Mouse (Mus musculus): ENCODE measurements at regions not wholly inside any gene's neighbourhood (a gene's known extent, or its start where the extent isn't known, plus 50 kb on each side); places are given as distances from the start of the nearest gene placed in this dataset.

DNA sequence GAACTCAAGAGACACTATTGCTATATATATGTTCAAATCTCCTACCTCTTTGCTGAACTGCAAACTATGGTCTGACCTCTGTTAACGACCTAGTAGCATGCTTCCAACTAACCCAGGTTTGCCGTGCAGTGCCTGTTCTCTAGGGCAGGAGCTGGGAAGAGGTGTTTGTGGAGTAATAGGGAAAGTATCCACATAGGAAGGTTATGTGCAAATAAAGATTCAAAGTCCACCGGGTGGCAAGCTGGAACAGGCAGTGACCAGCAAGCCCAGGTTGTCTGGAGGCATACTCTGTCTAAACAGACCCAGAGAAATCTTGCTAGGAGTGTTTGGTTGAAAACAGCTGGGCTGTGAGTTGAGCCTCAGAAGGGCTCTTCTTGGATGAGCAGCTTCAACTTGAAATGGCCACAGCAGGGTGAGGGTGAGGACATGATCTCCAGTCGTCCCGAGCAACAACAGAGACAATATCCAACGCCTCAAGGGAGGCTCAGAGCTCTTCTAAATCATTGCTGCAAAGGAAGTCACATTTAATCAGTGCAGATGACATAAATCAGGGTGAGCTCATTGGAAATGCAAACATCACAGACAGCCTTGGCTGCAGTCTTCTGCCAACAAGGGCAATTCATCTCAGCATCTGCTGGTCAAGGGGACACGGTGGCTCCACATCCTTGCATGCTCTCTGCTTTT lies 846.7 kb downstream of the Synb start:
- DNase-seq: no peak

DNA sequence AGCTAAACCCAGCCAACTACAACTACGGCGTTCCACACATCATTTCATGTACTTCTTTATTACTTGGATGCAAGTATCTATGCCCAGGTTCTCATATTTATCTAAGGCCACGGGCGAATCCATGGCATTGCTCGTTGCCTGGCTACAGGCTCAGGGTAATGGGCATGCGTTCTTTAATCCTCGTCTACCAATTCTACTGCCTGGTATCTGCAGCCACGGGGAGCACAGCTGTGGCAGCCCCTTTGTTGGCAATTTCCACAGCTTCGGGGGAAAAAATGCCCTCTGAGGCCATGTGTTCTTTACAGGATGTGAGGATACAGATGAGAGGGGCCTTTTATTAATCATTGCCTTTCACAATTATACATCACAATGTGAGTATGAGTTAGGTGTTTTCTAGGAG lies 860.8 kb downstream of the Synb start:
- no peak for DNase-seq

DNA sequence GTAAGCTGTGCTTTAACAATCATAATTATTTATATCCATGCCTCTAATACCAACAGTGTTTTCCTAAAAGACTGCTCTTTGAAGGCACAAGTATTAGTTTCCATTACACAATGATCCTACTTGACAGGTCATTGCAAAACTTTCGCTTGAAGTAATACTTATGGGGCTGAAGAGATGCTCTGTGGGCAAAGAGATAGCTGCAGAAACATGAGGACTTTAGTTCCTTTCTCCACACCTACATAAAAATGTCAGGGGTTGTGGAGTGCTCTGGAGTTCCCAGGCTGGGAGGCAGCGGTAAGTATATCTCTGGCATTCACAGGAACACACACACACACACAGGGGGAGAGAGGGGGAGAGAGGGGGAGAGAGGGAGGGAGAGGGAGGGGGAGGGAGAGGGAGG lies 862.0 kb downstream of the Synb start:
- peak; percentile 75 for DNase-seq

DNA sequence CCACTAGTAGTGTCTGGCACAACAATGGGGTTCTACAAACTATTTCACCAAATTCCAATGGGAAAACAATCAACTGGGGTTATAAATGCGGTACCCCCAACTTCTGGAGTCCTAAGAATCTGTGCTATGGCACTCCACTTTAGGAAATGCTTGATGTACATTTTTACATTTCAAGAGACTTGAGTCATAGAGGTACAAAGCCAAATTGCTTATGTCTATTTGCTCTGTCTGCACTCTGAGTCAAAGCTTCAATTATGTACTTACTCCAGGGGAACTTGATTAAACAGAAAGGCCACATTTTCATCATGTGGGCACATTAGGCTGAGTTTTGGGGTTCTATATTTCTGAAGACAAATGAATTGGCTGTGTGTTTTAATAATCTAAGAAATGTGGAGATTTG lies 866.9 kb downstream of the Synb start:
- DNase-seq: no peak

DNA sequence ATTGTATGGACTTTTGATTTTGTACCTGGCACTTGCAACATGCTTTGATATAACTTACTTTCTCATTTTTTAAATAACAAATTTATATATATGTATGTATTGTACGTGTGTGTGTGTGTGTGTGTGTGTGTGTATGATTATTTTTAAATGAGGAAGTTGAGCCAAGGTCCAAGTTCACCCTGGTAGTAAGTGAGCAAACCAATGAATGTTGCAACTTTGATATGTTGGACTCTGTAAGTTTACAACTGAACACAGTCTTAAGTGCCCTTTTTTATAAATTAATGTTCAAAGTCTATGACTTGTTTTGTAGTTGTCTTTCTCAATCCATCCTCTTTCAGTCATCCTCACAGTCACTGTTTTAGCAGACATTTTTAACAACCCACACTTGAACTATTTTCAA lies 901.7 kb downstream of the Synb start:
- DNase-seq: no peak

DNA sequence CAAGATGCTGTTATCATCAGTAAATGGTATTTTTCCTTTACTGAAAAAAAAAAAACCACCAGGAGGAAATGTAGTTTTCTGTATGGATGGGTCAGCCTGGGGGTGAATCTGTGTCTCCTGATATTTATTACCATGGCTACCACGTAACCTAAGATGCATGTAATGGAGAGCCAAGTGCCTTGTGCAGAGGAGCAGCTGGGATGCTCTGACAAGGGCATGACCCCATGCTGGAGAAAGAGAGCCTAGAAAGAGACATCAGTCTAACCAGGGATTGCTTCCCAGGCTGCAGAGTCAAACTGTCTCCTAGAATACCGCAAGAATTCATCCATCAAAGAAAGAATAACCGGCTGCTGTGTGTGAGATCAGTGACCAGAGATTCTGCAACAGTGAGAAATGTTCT lies 902.2 kb downstream of the Synb start:
- DNase-seq: no peak

DNA sequence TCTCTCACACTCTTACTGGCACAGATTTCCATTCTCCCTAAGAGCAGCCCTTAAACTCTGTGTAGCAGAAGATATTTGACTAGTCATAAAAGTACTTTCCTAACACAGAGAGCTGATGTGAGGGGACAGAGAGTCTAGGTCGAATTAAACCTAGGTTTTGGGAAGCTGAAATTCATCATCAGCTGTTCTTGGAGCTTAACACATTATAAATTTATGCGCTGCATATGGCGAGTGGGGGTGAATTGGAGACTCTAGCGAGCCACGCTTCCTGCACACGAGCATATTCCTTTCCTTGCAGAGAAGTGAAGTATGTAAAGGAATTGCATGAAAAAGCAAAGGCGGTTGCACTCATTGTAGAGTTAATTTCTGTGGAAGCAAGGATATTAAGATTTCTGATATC lies 912.4 kb downstream of the Synb start:
- DNase-seq: no peak

DNA sequence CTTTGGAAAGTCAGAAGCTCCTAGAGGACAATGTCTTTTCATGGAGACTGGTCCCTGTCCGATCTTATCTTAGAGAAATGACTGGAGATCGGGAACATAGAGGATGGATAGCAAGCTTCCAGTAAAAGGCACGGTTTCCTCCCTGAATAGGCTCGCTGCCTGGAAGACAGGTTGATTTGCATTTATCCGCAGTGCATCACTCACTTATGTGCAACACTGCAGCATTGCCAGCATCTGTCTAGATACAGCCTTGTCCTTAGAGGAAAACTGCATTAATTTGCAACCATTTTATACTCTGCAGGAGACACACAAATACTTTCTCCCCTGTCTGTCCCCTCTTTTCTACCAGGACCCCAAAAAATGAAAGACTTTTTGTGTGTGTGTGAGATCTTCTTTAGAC lies 926.4 kb downstream of the Synb start:
- no peak for DNase-seq

DNA sequence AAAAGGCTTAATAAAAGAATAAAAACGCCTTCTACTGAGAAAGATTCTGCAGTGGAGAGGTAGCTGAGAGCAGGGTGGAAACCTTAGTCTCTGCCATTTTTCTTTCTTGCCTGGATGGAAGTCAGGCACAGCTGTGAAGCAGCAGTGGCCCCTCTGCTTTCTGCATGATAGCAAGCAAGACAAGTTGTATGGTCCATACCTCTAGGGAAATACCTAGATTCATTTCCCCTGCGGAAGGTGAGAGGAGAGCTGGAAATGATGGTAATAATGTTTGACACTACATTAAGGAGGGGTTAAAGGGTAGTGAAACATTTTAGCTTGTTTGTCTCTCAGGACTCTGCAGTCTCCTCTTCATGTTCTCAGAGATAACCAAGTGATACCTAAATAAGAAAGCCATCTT lies 930.2 kb downstream of the Synb start:
- DNase-seq: no peak

DNA sequence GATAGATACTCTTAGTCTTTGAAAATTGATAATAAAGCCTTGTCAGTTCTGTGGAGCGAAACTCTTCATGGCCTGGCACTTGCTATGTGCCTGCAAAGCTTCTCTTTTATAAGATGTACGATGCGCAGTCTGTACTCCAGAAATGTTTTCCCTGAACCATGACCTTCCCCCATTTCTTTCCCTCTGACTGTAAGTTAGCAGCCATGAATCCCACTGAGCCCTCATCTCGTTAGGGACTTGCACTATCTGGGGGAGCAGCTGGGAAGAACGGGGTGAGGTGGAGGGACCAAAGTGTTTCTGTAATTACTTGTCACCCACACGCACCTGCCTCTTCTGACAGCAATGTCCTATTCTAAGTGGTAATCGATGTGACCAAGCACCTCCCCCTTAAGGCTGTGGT lies 932.1 kb downstream of the Synb start:
- no peak for DNase-seq

DNA sequence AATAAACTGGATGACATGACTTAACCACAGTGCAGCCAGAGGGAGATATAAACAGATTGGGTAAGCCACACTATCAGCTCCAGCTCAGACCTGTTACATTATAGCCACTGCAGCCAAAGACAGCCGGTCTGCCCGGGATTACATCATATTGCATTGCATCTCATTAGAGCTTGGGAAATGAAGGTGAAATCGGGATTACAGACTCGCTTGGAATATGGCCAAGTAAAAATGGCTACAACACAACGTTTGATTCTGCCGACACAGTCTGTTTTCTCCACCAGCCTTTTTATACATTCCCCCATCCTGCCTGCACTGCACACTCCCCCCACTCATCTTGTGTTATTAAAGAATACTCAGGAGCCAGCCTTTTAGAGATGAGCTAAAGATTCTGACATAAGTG lies 932.6 kb downstream of the Synb start:
- no peak for DNase-seq

DNA sequence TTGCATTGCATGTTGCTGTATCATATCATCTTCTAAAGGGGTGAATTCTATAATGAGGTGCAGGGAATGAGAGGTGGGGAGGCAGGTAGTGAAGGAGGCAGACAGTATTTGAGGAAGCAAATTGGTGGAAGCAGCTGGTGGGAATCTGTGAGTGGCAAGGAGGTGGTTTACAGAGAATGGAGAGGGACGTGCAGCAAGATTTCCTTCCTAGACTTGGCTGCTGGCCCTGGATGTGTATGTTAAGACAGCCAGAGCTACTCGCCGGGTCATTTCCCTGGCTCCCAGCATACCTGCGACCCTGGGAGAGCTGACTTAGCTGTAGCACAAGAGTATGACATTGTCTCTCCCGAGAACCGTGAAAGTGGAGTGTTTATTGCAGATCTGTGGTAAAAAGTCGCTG lies 937.7 kb downstream of the Synb start:
- no peak for DNase-seq

DNA sequence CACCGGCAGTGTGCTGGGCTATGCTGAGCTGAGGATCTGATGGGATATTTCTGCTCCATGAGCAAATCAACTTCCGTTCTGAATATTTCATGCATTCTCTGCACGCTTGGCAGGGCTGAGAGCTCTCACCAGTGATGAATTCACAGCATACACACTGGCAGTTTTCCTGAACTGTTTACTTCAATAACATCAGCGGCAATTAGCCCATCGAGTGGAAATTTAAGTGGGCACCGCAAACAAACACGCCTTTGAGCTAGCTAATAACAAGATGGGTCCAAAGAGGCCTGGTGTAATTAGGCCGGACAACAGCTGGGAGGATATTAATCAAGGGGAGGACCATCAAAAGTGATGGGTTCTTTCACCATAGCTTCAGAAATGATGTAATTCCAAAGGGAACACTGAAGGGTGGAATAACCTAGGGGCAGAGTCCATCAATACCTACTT lies 938.6 kb downstream of the Synb start:
- no peak for DNase-seq

DNA sequence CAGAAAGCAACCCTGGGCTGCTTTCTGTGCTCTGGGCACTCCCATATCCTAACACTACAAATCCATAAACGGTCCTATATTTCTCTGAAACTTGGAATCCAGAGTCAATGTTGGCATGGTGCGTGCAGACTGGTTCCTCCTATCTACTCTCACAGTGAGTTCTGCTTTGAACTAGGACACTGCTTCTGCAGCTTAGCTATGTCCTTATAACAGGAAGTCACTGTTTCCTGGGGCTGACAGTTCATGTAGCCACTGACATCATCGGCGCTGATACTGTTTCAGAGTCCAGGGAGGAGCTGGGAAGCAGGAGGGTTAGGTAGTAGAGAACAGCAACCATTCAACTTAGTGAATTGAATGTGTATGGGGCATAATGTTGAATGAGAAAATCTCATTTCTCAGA lies 948.6 kb downstream of the Synb start:
- peak; percentile 9 for DNase-seq

DNA sequence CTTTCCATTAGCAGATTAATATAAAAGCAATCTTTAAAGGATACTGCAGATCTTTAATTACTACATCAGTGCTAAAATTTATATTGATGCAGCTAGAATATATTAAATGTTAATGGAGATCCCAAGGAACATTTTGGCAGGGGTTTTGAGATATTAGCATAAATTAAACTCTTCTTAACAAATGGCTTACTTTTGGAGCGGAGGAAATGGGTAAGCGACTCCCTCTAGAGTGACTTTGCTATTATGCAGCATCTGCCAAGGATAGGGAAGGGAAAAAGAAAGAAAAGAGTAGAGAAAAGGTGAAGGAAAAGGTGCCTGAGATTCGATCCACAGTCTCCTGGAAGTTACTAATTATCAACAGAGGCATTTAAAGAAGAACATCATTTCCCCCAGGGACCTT lies 949.4 kb downstream of the Synb start:
- DNase-seq: no peak

DNA sequence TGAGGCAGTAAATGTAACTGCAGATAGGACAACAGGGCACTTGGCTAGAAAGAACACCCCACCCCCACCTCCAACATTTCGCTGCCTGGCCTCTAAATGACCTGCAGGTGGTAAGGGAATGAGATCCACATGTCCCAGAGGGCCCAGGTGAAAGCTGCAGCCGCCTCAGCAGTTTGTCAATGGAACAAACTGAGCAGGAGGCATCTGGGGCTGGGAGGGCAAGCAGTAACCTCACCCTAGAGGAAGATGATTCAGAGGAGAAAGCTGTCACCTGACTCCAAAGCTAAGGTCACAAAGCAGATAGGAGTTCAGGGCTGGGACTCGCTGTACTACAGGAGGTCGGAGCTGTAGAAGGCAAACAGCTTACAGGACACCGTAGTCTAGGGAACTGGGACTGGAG lies 955.7 kb downstream of the Synb start:
- DNase-seq: no peak

DNA sequence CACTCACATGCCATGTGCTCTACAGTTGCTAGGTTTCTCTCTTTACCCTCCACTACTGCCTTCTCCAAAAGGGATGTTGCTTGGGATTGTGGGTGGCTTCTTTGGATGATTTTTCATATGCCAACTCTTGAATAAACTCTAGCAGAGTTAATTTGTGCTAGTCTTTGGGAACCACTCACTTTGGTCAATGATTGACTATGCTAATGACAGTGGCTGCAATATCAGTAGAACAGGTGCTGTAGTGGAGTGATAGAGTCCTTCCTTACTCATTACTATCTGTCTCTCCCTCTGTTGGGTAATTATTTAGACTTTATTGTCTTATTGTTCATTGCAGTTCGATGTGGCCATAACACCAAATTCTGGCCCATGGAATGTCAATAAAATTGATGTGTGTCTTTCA lies 969.0 kb downstream of the Synb start:
- DNase-seq: no peak

DNA sequence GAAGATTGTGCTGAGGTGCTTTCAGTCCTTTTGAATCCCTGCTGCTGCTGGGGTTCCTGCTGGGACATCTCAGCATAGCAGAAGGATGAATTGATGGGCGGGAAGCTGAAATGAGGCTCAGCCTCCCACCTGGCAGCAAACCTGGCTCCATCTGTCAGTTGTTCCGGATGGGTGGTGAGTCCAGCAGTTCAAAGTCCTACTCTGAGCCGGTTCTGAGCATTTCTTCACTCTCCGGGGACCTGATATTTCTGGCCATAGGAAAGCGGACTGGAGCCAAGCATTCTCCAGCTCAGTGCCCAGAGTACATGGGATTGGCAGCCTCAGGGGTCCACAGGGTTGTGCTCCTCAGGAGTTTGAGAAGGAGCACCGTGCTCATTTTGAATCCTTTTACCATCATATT lies 971.1 kb downstream of the Synb start:
- no peak for DNase-seq

DNA sequence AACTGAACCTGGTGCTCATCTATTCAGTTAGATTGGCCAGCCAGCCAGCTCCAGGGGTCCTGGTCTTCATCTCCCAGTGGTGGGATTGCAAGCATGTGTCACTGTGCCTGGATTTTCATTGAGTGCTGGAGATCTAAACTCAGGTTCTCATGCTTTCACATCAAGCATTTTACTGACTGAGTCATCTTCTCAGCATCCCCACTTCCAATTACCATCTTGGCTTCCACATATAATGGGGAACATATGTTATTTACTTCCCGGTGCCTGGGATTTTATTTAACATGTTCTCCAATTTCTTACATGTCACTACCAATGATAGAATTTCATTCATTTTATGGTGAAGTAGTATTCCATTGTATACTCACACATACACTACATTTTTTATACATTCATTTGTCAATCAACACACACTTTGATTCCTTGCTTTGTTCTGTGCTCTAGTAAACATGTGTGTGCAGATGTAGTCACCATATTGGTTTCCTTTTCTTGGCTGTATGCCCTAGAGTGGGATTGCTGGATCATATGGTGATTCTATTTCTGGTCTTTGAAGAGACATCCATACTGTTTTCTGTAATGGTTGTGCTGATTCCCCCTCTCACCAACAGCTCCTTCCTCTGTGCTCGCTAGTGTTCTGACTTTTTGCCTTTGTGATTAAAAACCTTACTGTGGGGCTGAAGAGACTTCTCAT lies 986.0 kb downstream of the Synb start:
- DNase-seq: no peak

DNA sequence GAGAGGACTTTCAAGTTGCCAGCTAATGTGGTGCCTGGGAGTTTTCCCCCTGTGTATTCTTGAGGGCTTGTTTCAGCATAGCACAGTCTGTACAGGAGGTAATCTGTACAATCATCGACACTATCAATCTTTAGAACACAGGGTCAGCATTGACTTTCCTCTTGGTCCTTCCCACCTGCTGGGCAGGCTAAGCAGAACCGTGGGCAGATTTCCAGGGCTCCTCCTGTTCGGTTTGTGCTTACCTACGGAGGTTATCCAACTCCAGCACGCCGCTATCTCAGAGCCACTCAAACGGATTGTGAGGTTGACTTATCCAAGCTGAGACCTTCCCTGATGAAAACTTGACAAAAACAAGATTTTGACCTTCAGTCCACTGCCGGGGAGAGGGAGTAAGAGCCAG lies 988.9 kb downstream of the Synb start:
- DNase-seq: no peak

DNA sequence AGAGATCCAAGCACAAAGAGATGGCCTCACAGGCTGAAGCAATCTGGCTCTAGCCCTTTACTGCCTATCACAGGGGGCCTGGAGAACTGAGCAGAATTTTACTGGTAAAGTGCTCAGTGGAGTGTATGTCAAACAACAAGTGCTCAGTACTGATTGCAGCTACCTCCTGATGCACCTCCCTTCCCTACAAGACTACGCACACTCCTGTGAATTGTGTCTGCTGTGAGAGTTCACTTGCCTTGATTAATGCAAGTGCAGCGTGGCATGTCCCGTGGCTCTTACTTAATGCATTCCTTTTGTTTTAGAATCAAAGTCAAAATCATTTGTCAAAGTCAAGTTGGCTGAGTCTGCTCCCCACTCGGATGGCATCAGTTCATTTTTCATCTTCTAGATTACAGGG lies 992.4 kb downstream of the Synb start:
- DNase-seq: no peak

DNA sequence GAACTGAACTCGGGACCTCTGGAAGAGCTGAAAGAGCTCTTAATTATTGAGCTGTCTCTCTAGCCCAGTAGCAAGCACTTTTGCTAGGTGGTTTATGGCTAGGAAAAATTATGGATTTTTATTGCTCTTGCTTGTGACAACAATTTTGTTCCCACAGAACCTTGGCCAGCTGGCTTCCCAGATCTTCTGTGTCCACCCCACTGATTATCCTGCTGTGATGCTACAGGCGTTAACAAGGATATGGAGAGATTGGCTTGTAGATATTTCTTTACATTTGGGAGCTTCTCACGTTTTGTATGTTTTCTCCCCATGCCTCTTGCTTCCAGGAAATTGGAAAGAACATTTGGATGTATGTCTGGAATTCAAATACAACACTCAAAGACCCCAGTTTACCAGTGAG lies 1008.6 kb downstream of the Synb start:
- no peak for DNase-seq

DNA sequence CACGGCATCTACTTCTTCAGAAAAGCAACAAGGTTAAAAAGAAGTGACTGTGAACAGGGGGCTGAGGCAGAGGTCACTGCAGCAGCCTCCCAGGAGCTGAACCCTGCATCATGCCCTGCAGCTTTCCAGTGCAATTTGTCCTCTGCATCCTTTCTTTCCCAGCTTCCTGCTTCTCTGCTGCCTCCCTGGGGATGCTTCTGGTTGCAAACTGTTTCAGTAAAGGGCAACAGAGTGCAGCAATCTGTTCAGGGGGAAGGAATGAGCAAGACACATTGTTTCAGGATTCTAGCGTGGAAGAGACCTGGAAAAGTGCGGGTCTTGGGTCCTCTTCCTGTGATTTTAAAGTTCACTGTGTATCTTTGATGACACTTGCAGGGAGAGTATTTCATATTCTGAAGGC lies 1032.7 kb downstream of the Synb start:
- no peak for DNase-seq

DNA sequence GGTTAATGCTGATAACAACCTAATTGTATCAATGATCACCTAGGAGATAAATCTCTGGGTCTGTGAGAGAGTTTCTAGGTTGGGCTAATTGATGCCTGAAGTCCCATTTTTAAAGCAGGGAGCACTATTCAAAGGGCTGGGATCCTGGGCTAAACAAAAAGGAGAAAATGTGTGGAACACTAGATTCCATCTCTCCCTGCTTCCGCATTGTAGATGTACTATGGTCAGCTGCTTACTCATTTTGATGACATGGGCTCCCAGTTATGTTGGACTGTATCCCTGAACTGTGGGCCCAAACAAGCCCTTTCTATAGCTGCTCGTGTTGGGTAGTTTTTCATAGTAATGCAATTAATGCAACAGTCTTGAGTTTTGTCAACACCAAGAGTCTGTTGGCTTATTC lies 1047.1 kb downstream of the Synb start:
- no peak for DNase-seq

DNA sequence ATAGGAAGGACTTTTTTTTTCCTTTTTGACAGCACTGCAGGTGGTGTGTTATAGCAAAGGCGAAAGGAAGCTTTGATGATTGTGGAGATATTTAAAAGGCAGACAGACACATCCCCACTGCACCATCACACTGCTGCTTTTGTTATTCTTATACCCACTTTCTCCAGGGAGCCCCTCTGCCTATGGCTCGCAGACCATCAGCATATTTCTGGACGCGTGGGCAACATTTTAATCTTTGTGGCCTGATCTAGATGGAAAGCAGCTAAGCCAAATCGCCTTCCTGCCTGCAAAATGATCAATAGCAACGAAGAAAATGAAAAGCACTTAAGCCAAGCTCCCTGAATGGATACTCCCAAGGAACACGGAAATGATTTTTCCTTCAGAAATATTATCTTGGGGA lies 1054.0 kb downstream of the Synb start:
- DNase-seq: no peak

All from lung, postnatal 36 days (tissue).